Mouse (Mus musculus) heart, postnatal 4 days (tissue): ENCODE data around the gene 4930407I10Rik. TPM values are rescaled to one million over a fixed set of nuclear protein-coding genes. Genes with fewer than 3 reads are reported as not detected.

Experiments used
- DNase-seq: peaks from one replicate; pipeline ENCODE4 v3.0.0; 2021
- total RNA-seq, 2 experiments: library from RNA; stranded (reverse); gene quantifications; 2 replicates each; pipeline ENCODE4 v1.2.3; 2021

Gene 4930407I10Rik
- total RNA-seq, 2 experiments from 2014 or later: not detected

DNA sequence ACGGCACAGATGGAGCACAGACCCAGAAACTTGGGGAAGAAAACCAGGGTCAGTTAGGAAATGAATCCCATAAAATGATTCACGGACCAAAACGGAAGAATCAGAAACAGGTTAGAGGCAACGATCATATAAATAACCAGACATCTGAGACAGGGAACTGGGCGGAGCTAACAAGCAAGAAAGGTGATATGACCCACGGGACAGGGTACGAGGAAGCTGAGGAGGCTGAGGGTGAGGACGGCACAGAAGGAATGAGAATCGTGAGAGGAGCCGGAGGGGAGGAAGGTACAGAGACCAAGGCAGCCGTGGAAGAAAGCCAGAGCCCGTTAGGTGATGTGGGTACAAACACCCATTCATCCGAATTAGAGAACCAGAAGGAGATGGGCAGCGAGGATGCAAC lies 5.0 kb downstream of the 4930407I10Rik start:
- DNase-seq: no peak

- peak; percentile 84 for DNase-seq
These were observed 6.6 kb downstream of the 4930407I10Rik start for GRCm38 (mm10) chr15:82065511-82065910.

DNA sequence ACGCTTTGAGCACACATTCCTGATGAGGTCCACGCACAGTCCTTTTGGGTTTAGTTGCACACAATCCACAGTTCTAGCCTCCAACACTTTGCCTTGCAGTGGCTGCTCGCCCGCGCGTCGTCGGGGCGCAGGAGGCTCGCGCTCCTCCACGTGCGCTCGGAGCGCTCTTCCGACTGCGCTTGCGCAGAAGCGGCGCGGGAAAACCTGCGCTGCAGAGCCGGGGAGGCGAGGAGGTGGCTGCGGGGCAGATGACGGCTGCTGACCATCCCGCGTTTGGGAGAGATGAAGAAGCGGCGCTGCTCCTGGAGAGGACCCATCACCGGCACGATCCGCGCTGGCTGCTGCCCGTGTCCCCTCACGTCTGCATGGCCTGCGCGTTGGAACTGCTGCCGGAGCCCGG lies 10.9 kb downstream of the 4930407I10Rik start, which contains the start of gene Mei1:
Mei1 (plus strand) TSS at position 99 of the 400 bp plus-strand sequence.
- no peak for DNase-seq

DNA sequence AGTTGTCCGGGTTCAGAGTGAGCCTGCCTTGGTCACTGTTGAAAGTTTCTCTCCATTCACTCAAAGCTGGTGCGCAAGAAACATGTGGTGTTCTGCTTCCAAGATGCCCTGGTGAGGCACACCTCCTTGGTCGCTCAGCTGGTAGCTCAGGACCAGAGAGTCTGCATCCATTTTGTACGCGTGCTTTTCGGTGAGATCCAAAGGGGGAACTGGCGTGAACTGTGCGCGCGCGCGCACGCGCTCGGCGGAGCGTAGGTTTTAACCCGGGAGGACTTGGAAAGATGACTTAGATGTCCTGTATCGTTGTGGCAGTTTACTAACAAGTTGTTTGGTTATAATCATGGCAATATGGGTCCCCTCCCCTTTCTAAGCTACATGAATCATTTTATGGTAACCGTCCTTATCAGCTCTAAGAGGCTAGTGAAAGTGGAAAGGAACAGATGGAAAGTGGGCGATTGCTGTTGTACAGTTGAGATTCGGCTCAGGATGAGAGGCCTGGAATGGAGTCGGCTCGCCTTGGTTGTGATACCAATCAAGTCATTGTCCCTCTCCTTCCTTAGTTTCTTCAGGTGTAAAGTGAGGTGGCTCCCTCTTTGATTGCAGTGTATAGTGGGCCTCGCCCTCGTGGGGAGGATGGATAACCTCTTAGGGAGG lies 13.0 kb downstream of the 4930407I10Rik start:
- no peak for DNase-seq

- DNase-seq: no peak
These were observed 14.5 kb downstream of the 4930407I10Rik start for GRCm38 (mm10) chr15:82073490-82073889.

GRCm38 (mm10) chr15:82079883-82080282 lies 20.9 kb downstream of the 4930407I10Rik start:
- no peak for DNase-seq

GRCm38 (mm10) chr15:82081161-82081560 lies 22.2 kb downstream of the 4930407I10Rik start:
- DNase-seq: no peak

DNA sequence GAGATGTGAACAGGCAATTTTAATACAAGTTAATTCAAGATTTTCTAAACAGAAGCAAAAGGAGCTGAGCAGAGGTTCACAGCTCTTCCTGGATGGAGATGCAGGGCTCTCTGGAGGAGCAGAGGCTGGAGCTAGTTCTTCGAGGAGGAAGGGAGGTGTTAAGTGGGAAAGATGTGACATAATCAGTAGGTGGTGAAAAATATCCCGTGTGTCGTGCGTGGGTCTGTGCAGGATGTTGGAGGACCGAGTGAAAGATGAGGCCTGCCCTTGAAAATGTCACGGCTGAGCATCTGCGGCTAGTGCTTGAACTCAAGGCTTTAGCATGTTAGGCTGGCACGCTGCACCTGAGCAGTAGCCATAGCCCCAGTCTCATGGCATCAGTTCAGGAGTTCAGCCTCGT lies 26.7 kb downstream of the 4930407I10Rik start:
- DNase-seq: no peak

GRCm38 (mm10) chr15:82086131-82086530 lies 27.2 kb downstream of the 4930407I10Rik start:
- no peak for DNase-seq

DNA sequence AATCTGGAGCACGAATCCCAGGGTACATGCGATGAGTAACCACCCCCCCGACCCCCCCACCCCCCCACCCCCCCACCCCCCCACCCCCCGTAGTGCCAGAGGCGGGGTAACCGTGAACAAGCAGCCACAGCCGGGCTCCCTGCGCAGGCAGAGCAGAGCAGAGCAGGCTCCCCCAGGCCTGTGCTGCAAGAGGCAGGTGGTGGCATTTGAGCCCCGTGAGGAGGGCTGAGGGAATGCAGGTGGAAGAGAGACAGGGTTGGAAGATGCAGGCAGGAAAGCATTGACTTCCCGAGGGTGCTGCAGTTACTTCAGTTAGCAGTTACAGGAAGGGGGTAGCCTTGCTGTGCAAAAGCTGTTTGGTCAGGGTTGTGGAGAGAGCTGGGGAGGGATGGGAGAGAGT lies 28.3 kb downstream of the 4930407I10Rik start:
- DNase-seq: no peak

GRCm38 (mm10) chr15:82091061-82091460 lies 32.1 kb downstream of the 4930407I10Rik start:
- no peak for DNase-seq

- DNase-seq: peak; percentile 72
These were observed 48.1 kb downstream of the 4930407I10Rik start for GRCm38 (mm10) chr15:82106953-82107555.

Other genes starting within 250 kb of the 4930407I10Rik start
- 10 to 100 TPM; 24.1 to 32.3 TPM for gene Tob2, start 200.4 kb upstream of the 4930407I10Rik start, total RNA-seq
- gene Phf5a, start 187.2 kb upstream of the 4930407I10Rik start, total RNA-seq: 10 to 100 TPM; 57.9 to 58.9 TPM
- 1,000 to 10,000 TPM; 1,419 to 1,465 TPM for gene Aco2, start 186.8 kb upstream of the 4930407I10Rik start, total RNA-seq
- 1 to 10 TPM; 7.9 to 9.1 TPM for gene Polr3h, start 132.9 kb upstream of the 4930407I10Rik start, total RNA-seq
- 1 to 10 TPM; 6.3 to 8.8 TPM for gene Csdc2, start 122.4 kb upstream of the 4930407I10Rik start, total RNA-seq
- 10 to 100 TPM; 21.1 to 22.2 TPM for gene Pmm1, start 98.2 kb upstream of the 4930407I10Rik start, total RNA-seq
- not detected for gene 1700029P11Rik, start 78.6 kb upstream of the 4930407I10Rik start, total RNA-seq
- 10 to 100 TPM; 26.6 to 27.4 TPM for gene Xrcc6, start 71.3 kb upstream of the 4930407I10Rik start, total RNA-seq
- 10 to 100 TPM; 27.1 to 27.4 TPM for gene Desi1, start 25.3 kb upstream of the 4930407I10Rik start, total RNA-seq
- 10 to 100 TPM; 63.4 to 69.5 TPM for gene Snu13, start 11.6 kb upstream of the 4930407I10Rik start, total RNA-seq
- gene Mei1, start 10.8 kb downstream of the 4930407I10Rik start, total RNA-seq: not detected
- gene Ccdc134, start 68.8 kb downstream of the 4930407I10Rik start, total RNA-seq: 1 to 10 TPM; 6.1 to 8.3 TPM
- gene Srebf2, start 88.0 kb downstream of the 4930407I10Rik start, total RNA-seq: 10 to 100 TPM; 79.0 to 84.5 TPM
- under 1 TPM; 0.52 to 0.95 TPM for gene Shisa8, start 153.7 kb downstream of the 4930407I10Rik start, total RNA-seq
- gene Tnfrsf13c, start 165.2 kb downstream of the 4930407I10Rik start, total RNA-seq: under 1 TPM; 0.36 to 0.41 TPM
- 10 to 100 TPM; 23.8 to 24.7 TPM for gene Cenpm, start 185.6 kb downstream of the 4930407I10Rik start, total RNA-seq
- gene 1500009C09Rik, start 193.2 kb downstream of the 4930407I10Rik start, total RNA-seq: not detected
- gene Sept3, start 215.7 kb downstream of the 4930407I10Rik start, total RNA-seq: 1 to 10 TPM; 1.3 to 1.9 TPM
- under 1 TPM; 0.43 TPM for gene Wbp2nl, start 239.8 kb downstream of the 4930407I10Rik start, total RNA-seq